Mouse (Mus musculus): ENCODE data around the gene H2-T3. TPM values are rescaled to one million over a fixed set of nuclear protein-coding genes. Genes with fewer than 3 reads are reported as not detected.
"Not testable (repeated sequence)": the region's sequence is repeated elsewhere in the genome, so short reads cannot be mapped to it uniquely, and the experiment has no call there.

H2-T3 gene
- not detected in 2 replicates for polyA plus RNA-seq (2014; fragmentation: Nextera tagmentation; extraction: Ambion mirVana)

DNA sequence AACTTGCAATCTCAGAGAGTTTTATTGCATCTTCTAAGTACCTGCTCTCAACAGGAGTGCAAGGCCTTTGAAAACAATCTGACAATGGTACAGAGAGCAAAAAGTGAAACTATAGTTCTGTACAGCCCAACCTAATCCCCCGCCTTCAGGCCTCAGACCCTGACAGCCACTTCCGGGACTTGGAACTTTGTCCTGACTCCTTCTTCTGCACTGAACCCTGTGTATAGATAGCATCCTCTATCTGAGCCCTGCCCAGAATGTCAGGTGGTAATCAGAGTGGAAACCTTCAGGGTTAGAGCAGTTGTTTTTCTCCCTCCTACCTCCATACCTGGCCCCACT lies at the start of gene H2-T3:
Gene H2-T3 (minus strand): TSS at position 119 of the 339 bp plus-strand sequence.
- H3K9me3 ChIP-seq (replicated peaks; ENCODE audit: control insufficient read depth, low read length): no peaks in the 10 kb centered on the region
- no peak for ATAC-seq (replicated peaks; ENCODE audit: insufficient number of reproducible peaks, low FRiP score, low TSS enrichment)
- no peaks in the 10 kb centered on the region for H3K36me3 ChIP-seq (ENCODE audit: control insufficient read depth, insufficient read depth, low read length)
- no peak within 1 kb of the TSS for H3K4me3 ChIP-seq (ENCODE audit: low read depth, low read length)
- H3K4me1 ChIP-seq (ENCODE audit: control insufficient read depth, insufficient read depth, low read length): no peaks in the 10 kb centered on the region
- H3K4me2 ChIP-seq: no peak within 1 kb of the TSS
- H3K9ac ChIP-seq (ENCODE audit: low read depth, low read length): no peak within 1 kb of the TSS
- H3K27ac ChIP-seq (ENCODE audit: low read depth, low read length): no peak within 1 kb of the TSS
- WGBS (ENCODE audit: insufficient replicate concordance): 73% methylated on average over 2 of the region's 2 CpGs
- H3K27me3 ChIP-seq (ENCODE audit: control insufficient read depth, insufficient read depth, low read length): peaks cover 52% of the 10 kb centered on the region

DNA sequence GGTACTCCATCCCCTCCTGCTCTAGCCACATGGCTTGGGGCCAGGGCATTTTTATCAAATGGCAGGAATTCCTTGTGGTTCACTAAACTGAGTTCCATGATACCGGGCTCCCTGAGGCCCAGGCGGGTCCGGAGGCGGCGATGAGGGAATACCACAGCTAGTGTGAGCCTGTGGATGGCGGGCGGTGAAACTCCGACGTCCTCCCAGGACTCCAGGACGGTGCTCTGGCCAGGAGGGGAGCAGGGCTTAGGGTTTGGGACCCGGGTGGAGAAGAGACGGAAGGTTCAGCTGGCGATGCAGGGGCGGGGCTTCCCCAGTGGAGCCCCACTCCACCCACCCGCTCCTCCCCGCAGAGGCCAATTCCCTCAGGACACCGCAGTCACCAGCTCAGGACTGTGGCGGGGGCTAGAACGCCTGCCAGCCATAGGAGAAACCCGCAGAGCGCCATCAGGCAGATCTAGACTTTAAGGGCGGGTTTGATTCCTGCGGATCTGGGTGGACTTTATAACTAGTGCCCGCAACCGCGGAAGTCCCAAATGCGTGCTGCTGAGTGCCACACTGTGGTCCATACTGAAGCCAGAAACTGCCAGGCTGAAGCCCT lies 47.3 kb upstream of the H2-T3 start:
- H3K27me3 ChIP-seq (ENCODE audit: control insufficient read depth, insufficient read depth, low read length): peaks cover 48% of the 10 kb centered on the region
- peak overlapping the region; percentile 38 for H3K4me3 ChIP-seq (ENCODE audit: low read depth, low read length)
- peak overlapping the region; percentile 77 for H3K4me2 ChIP-seq
- H3K4me1 ChIP-seq (ENCODE audit: control insufficient read depth, insufficient read depth, low read length): peaks cover 4% of the 10 kb centered on the region; the same call in 1 of the 2 replicates
- 2% methylated on average over 27 of the region's 27 CpGs for WGBS (ENCODE audit: insufficient replicate concordance)
- ATAC-seq (replicated peaks; ENCODE audit: insufficient number of reproducible peaks, low FRiP score, low TSS enrichment): 0 out of 2 replicates have a peak, but pooled peaks have one; percentile 31
- peak overlapping the region; percentile 28; the same call in 1 of the 2 replicates for H3K9ac ChIP-seq (ENCODE audit: low read depth, low read length)
- H3K27ac ChIP-seq (ENCODE audit: low read depth, low read length): no peak overlapping the region
- H3K36me3 ChIP-seq (ENCODE audit: control insufficient read depth, insufficient read depth, low read length): no peaks in the 10 kb centered on the region
- no peaks in the 10 kb centered on the region for H3K9me3 ChIP-seq (replicated peaks; ENCODE audit: control insufficient read depth, low read length)

DNA sequence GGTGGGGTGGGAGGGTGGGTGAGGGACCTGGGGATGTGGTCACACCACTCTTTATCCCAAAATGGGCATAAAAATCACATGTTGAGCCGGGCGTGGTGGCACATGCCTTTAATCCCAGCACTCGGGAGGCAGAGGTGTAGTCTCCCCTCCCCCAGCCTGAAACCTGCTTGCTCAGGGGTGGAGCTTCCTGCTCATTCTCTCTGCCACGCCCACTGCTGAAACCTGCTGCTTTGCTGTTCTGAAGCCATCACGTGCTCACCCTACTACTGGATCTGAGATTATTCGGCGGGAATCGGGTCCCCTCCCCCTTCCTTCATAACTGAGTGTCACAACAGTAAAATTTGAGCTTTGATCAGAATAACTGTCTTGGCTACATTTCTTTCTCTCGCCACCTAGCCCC lies 45.2 kb upstream of the H2-T3 start:
- 13% methylated on average over 8 of the region's 9 CpGs for WGBS (ENCODE audit: insufficient replicate concordance)
- not testable (repeated sequence) for H3K4me3 ChIP-seq (ENCODE audit: low read depth, low read length); H3K9ac ChIP-seq (ENCODE audit: low read depth, low read length); H3K4me1 ChIP-seq (ENCODE audit: control insufficient read depth, insufficient read depth, low read length); ATAC-seq (replicated peaks; ENCODE audit: insufficient number of reproducible peaks, low FRiP score, low TSS enrichment); H3K36me3 ChIP-seq (ENCODE audit: control insufficient read depth, insufficient read depth, low read length); H3K4me2 ChIP-seq; H3K9me3 ChIP-seq (replicated peaks; ENCODE audit: control insufficient read depth, low read length); H3K27ac ChIP-seq (ENCODE audit: low read depth, low read length)
- peaks cover 60% of the 10 kb centered on the region for H3K27me3 ChIP-seq (ENCODE audit: control insufficient read depth, insufficient read depth, low read length)

DNA sequence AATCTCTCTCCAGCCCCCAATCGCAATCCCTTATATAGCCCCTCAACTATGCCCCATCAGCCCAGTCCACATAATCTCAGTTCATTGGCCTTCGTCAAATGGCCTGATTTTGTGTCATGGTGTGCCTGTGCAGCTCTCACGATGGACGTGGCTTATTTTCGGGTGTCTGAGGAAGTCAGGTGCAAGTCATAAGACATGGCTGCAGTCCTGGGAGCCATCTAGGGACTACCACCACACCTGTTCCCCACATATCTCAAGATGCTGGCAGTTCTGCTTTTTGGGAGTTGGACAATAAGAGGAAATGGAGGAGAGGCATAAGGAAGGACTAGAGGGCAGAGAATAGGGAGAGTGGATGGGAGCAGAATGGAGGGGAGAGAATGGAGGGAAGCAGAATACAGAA lies 43.5 kb upstream of the H2-T3 start:
- Histone ChIP-seq H3K9ac (ENCODE audit: low read depth, low read length) (no peak overlapping the region), H3K4me2 (no peak overlapping the region), H3K27ac (ENCODE audit: low read depth, low read length) (no peak overlapping the region), H3K27me3 (ENCODE audit: control insufficient read depth, insufficient read depth, low read length) (peaks cover 69% of the 10 kb centered on the region), H3K4me1 (ENCODE audit: control insufficient read depth, insufficient read depth, low read length) (peaks cover 10% of the 10 kb centered on the region; the same call in 1 of the 2 replicates), H3K36me3 (ENCODE audit: control insufficient read depth, insufficient read depth, low read length) (no peaks in the 10 kb centered on the region), H3K9me3 (replicated peaks; ENCODE audit: control insufficient read depth, low read length) (no peaks in the 10 kb centered on the region), H3K4me3 (ENCODE audit: low read depth, low read length) (no peak overlapping the region)
- 66% methylated on average over 5 of the region's 5 CpGs for WGBS (ENCODE audit: insufficient replicate concordance)
- ATAC-seq (replicated peaks; ENCODE audit: insufficient number of reproducible peaks, low FRiP score, low TSS enrichment): no peak

DNA sequence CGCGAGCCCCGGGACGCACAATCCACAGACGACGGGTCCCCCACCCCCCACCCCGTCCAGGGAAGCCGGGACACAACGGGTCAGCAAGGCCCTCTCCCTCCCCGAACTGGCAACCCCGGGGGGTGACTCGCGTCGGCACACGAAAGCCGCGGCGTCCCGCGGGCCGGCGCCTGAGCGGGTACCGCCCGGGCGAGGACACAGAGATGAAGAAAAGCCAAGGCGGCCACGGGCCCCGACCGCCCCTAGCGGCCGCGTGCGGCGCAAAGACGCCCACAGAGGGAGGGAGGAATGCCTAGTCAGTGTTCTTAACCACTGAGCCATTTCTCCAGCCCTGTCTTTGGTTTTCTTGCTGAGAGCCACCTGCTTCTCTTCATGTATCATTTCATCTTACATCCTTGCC lies 41.2 kb upstream of the H2-T3 start:
- H3K36me3 ChIP-seq (ENCODE audit: control insufficient read depth, insufficient read depth, low read length): no peaks in the 10 kb centered on the region
- no peak overlapping the region for H3K4me2 ChIP-seq
- 4% methylated on average over 36 of the region's 36 CpGs for WGBS (ENCODE audit: insufficient replicate concordance)
- H3K4me1 ChIP-seq (ENCODE audit: control insufficient read depth, insufficient read depth, low read length): 0 out of 2 replicates have a peak, but pooled peaks cover 6% of the 10 kb centered on the region
- no peak overlapping the region for H3K9ac ChIP-seq (ENCODE audit: low read depth, low read length)
- H3K27ac ChIP-seq (ENCODE audit: low read depth, low read length): no peak overlapping the region
- H3K9me3 ChIP-seq (replicated peaks; ENCODE audit: control insufficient read depth, low read length): no peaks in the 10 kb centered on the region
- ATAC-seq (replicated peaks; ENCODE audit: insufficient number of reproducible peaks, low FRiP score, low TSS enrichment): no peak
- H3K4me3 ChIP-seq (ENCODE audit: low read depth, low read length): no peak overlapping the region
- H3K27me3 ChIP-seq (ENCODE audit: control insufficient read depth, insufficient read depth, low read length): peaks cover 65% of the 10 kb centered on the region

DNA sequence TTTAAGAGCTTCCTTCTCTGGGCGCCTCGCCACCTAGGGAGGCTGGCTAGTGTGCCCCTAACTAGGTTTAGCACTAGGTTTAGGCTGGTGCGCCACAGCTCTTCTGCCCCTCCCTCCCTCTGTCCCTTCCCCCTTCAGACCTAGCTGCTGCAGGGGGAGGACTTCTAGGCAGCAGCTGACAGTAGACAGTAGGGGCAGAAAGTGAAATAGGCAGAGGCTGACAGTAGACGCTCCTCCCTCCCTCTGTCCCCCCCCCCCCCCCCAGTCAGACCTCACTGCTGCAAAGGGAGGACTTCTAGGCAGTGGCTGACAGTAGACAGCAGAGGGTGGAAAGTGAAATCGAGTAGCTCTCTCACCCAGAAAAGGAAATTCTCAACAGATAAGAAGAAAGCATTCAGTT lies 39.0 kb upstream of the H2-T3 start:
- 2% methylated on average over 5 of the region's 5 CpGs for WGBS (ENCODE audit: insufficient replicate concordance)
- Histone ChIP-seq H3K4me2 (peak overlapping the region; percentile 28), H3K27me3 (ENCODE audit: control insufficient read depth, insufficient read depth, low read length) (peaks cover 70% of the 10 kb centered on the region), H3K36me3 (ENCODE audit: control insufficient read depth, insufficient read depth, low read length) (no peaks in the 10 kb centered on the region), H3K4me1 (ENCODE audit: control insufficient read depth, insufficient read depth, low read length) (0 out of 2 replicates have a peak, but pooled peaks cover 6% of the 10 kb centered on the region), H3K9ac (ENCODE audit: low read depth, low read length) (no peak overlapping the region), H3K27ac (ENCODE audit: low read depth, low read length) (no peak overlapping the region), H3K4me3 (ENCODE audit: low read depth, low read length) (no peak overlapping the region), H3K9me3 (replicated peaks; ENCODE audit: control insufficient read depth, low read length) (no peaks in the 10 kb centered on the region)
- ATAC-seq (replicated peaks; ENCODE audit: insufficient number of reproducible peaks, low FRiP score, low TSS enrichment): no peak

DNA sequence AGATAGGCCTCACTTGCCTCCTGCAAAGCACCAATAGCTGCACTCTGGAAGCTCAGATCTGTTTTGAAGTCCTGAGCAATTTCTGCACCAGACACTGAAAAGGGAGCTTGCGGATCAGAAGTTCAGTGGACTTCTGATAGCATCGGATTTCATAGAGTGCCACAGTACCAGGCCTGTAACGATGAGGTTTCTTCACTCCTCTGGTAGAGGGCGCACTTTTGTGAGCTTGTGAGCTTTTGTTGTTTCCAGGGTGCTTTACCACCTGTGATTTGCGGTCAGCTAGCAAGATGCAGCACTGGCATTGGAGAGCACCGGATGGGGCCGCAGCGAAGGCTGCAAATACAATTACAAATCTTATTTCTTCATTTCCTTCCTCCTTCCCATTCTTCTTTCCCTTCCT lies 36.8 kb upstream of the H2-T3 start:
- WGBS (ENCODE audit: insufficient replicate concordance): 26% methylated on average over 8 of the region's 8 CpGs
- Histone ChIP-seq H3K9me3 (replicated peaks; ENCODE audit: control insufficient read depth, low read length) (no peaks in the 10 kb centered on the region), H3K36me3 (ENCODE audit: control insufficient read depth, insufficient read depth, low read length) (no peaks in the 10 kb centered on the region), H3K4me2 (no peak overlapping the region), H3K4me1 (ENCODE audit: control insufficient read depth, insufficient read depth, low read length) (0 out of 2 replicates have a peak, but pooled peaks cover 6% of the 10 kb centered on the region), H3K27me3 (ENCODE audit: control insufficient read depth, insufficient read depth, low read length) (peaks cover 59% of the 10 kb centered on the region), H3K27ac (ENCODE audit: low read depth, low read length) (no peak overlapping the region), H3K4me3 (ENCODE audit: low read depth, low read length) (no peak overlapping the region), H3K9ac (ENCODE audit: low read depth, low read length) (no peak overlapping the region)
- no peak for ATAC-seq (replicated peaks; ENCODE audit: insufficient number of reproducible peaks, low FRiP score, low TSS enrichment)

DNA sequence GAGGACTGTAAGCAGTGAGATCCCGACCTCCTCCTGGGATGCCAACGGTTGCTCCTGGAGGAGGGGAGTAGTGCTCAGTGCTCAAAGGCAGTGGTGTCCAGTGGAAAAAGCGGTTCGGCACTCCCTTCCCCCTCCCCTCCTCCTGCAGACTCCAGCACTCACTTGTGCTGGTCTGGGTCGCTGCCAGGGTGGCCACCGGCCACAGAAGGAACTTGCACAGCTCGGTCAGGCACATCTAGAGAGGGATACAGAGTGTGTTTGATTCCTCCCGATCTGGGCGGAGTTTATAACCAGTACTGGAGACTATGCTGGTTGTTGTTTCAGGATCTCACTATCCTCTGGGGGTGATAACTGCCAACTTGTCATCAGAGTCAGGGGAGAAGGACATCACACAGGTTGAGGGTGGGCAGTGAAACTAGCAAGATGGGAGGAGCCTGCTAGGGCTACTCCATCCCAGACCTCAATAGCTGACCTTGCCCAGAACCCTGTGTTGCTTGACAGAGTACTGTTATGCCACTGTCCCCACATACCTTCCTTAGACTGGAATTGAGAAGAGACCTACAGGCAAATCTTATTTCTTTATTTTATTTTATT lies 35.2 kb upstream of the H2-T3 start:
- Histone ChIP-seq H3K9ac (ENCODE audit: low read depth, low read length) (no peak overlapping the region), H3K4me1 (ENCODE audit: control insufficient read depth, insufficient read depth, low read length) (0 out of 2 replicates have a peak, but pooled peaks cover 6% of the 10 kb centered on the region), H3K36me3 (ENCODE audit: control insufficient read depth, insufficient read depth, low read length) (no peaks in the 10 kb centered on the region), H3K9me3 (replicated peaks; ENCODE audit: control insufficient read depth, low read length) (no peaks in the 10 kb centered on the region), H3K27me3 (ENCODE audit: control insufficient read depth, insufficient read depth, low read length) (peaks cover 57% of the 10 kb centered on the region), H3K4me2 (peak overlapping the region; percentile 47), H3K27ac (ENCODE audit: low read depth, low read length) (no peak overlapping the region), H3K4me3 (ENCODE audit: low read depth, low read length) (peak overlapping the region; percentile 23)
- WGBS (ENCODE audit: insufficient replicate concordance): 12% methylated on average over 9 of the region's 9 CpGs
- peak; percentile 55; the same call in 1 of the 2 replicates for ATAC-seq (replicated peaks; ENCODE audit: insufficient number of reproducible peaks, low FRiP score, low TSS enrichment)

DNA sequence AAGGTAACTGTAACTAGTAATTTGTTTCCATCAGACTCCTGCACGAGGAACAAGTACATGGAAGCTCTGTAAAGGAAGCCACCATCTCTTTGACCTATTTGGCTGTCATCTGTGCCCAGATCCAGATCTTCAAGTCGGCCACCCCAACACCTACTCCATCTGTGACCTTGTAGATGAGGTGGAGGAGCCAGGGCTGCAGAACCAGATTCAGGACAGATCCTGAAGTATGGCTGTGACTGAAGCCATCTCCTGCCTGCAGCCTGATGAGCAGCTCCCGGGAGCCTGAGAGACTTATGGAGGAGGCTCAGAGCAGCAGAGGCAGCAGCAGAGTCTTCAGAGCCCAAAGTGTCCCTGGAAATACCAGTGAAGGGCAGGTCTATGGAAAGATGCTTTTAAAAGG lies 34.4 kb upstream of the H2-T3 start:
- ATAC-seq (replicated peaks; ENCODE audit: insufficient number of reproducible peaks, low FRiP score, low TSS enrichment): no peak
- 45% methylated on average over 3 of the region's 3 CpGs for WGBS (ENCODE audit: insufficient replicate concordance)
- H3K4me2 ChIP-seq: no peak overlapping the region
- 0 out of 2 replicates have a peak, but pooled peaks cover 6% of the 10 kb centered on the region for H3K4me1 ChIP-seq (ENCODE audit: control insufficient read depth, insufficient read depth, low read length)
- no peak overlapping the region for H3K4me3 ChIP-seq (ENCODE audit: low read depth, low read length)
- no peak overlapping the region for H3K27ac ChIP-seq (ENCODE audit: low read depth, low read length)
- peaks cover 52% of the 10 kb centered on the region for H3K27me3 ChIP-seq (ENCODE audit: control insufficient read depth, insufficient read depth, low read length)
- H3K9me3 ChIP-seq (replicated peaks; ENCODE audit: control insufficient read depth, low read length): no peaks in the 10 kb centered on the region
- H3K36me3 ChIP-seq (ENCODE audit: control insufficient read depth, insufficient read depth, low read length): no peaks in the 10 kb centered on the region
- H3K9ac ChIP-seq (ENCODE audit: low read depth, low read length): no peak overlapping the region
